ENCODE assay signal across 13 mouse cellular contexts in genomic region chr2:125369666-125370065, GRCm38 (mm10).
"Had no signal": no experiment of that assay in that cellular context is flagged by ENCODE, and none has a peak within 500 bp of the region (broad histone marks: within the 10 kb centered on the region; RNA-seq: fewer than 3 reads in every experiment).

No protein-coding gene starts in this region.

- H3K4me1 ChIP-seq: kidney, embryonic 15.5 days; liver, embryonic 12.5 days; midbrain, embryonic 10.5 days; midbrain, embryonic 15.5 days; neural tube, embryonic 13.5 days; stomach, embryonic 15.5 days had no signal

- H3K27ac ChIP-seq: left cerebral cortex, adult 2 months; limb, embryonic 15.5 days; liver, embryonic 12.5 days; midbrain, embryonic 10.5 days; midbrain, embryonic 15.5 days; neural tube, embryonic 13.5 days had no signal

- H3K27me3 ChIP-seq: kidney, embryonic 15.5 days; limb, embryonic 15.5 days; liver, embryonic 12.5 days; midbrain, embryonic 15.5 days; neural tube, embryonic 13.5 days; stomach, embryonic 15.5 days had no signal

- DNase-seq: lung, embryonic 14.5 days; lung, postnatal 10 days; lung, postnatal 4 days; right cerebral cortex, postnatal 14 days; thymus, postnatal 4 days had no signal

- H3K4me3 ChIP-seq: kidney, embryonic 15.5 days; left cerebral cortex, adult 2 months; limb, embryonic 15.5 days; liver, embryonic 12.5 days; midbrain, embryonic 10.5 days; midbrain, embryonic 15.5 days; neural tube, embryonic 13.5 days; stomach, embryonic 15.5 days had no signal

- H3K36me3 ChIP-seq: liver, embryonic 12.5 days; midbrain, embryonic 15.5 days had no signal
